Mouse (Mus musculus): ENCODE results near the gene Fam98c. TPM values are rescaled to one million over a fixed set of nuclear protein-coding genes. Genes with fewer than 3 reads are reported as not detected.
A peak's percentile ranks its signal among the peaks of the same experiment; 100 is the strongest.
"Not testable (repeated sequence)": the region's sequence is repeated elsewhere in the genome, so short reads cannot be mapped to it uniquely, and the experiment has no call there.

Fam98c gene
- polyA plus RNA-seq, 1 experiment from 2014 or later, result 6.5 TPM

GRCm38 (mm10) chr7:29155196-29155837 is 717 bp downstream of the Fam98c start:
- Histone ChIP-seq H3K27me3 (peaks cover 37% of the 10 kb centered on the region), H3K36me3 (replicated peaks) (peaks cover 6% of the 10 kb centered on the region), H3K4me3 (replicated peaks) (peak overlapping the region; percentile 75), H3K9ac (peak overlapping the region; percentile 67), H3K4me2 (peak overlapping the region; percentile 99), H3K27ac (replicated peaks) (peak overlapping the region; percentile 70), H3K9me3 (replicated peaks) (no peaks in the 10 kb centered on the region), H3K4me1 (replicated peaks) (peaks cover 18% of the 10 kb centered on the region)
- WGBS (ENCODE audit: insufficient replicate concordance), result 7% methylated on average over 37 of the region's 37 CpGs
- ATAC-seq (ENCODE audit: insufficient read depth), result peak; percentile 83

DNA sequence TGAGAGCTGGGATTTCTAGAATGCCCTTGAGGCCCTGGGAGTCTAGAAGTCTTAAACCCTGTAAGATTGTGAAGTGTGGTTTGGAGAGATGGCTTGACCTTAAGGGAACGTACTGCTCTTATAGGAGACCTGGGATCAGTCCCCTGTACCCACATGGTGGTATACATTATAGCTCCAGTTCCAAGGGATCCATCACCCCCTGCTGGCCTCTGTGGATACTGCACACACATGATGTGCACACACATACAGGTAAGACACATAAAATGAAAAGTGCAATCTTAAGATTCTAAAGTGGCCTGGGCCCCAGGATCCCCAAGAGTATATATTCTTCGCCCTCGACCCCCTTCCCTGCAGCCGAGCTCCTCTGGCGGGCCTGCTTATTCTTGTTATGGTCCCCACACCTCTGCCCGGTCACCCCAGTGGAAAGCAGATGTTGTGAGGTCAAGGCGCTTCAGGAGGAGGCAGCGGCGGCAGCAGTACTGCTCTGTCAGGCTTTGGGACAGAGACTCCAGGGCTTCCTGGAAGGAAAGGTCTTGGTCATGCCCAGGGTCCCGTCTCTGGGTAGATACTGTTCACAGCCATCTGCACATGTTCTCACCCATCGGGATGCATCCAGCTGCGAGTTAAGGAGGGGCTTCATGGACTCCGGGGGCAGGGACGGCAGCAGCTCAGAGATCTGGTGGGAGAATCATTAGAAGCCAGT is 1.9 kb downstream of the Fam98c start:
- 84% methylated on average over 14 of the region's 14 CpGs for WGBS (ENCODE audit: insufficient replicate concordance)
- H3K36me3 ChIP-seq (replicated peaks), result peaks cover 6% of the 10 kb centered on the region
- H3K4me2 ChIP-seq, result no peak overlapping the region
- H3K9me3 ChIP-seq (replicated peaks), result no peaks in the 10 kb centered on the region
- H3K4me3 ChIP-seq (replicated peaks), result no peak overlapping the region
- H3K27ac ChIP-seq (replicated peaks), result no peak overlapping the region
- no peak overlapping the region for H3K9ac ChIP-seq
- H3K27me3 ChIP-seq, result peaks cover 26% of the 10 kb centered on the region
- peaks cover 18% of the 10 kb centered on the region for H3K4me1 ChIP-seq (replicated peaks)
- no peak for ATAC-seq (ENCODE audit: insufficient read depth)

DNA sequence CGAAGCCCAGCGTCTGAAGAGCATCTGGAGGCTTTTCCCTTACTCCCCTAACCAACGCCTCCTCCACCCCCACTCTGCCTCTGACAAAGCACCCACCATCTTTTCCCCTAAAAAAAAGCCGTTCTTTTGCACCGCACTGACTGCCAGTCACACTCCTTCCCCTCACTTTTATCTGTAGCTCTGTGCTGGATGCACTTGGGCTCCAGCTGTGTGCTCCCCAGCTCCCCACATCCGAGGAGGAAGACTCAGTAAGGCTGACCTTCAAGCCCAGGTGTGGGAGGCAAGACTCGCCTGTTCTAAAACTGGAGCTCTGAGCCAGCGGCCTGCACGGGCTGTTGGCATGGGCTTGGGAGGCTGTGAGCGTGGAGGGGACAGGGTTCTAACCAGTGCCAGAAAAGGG is 4.5 kb downstream of the Fam98c start:
- no peak overlapping the region for H3K27ac ChIP-seq (replicated peaks)
- no peak overlapping the region for H3K4me3 ChIP-seq (replicated peaks)
- ATAC-seq (ENCODE audit: insufficient read depth), result no peak
- H3K4me1 ChIP-seq (replicated peaks), result peaks cover 16% of the 10 kb centered on the region
- H3K27me3 ChIP-seq, result peaks cover under 1% of the 10 kb centered on the region; the same call in 1 of the 2 replicates
- H3K9me3 ChIP-seq (replicated peaks), result no peaks in the 10 kb centered on the region
- 60% methylated on average over 10 of the region's 10 CpGs for WGBS (ENCODE audit: insufficient replicate concordance)
- peaks cover 6% of the 10 kb centered on the region for H3K36me3 ChIP-seq (replicated peaks)
- no peak overlapping the region for H3K9ac ChIP-seq
- no peak overlapping the region for H3K4me2 ChIP-seq

DNA sequence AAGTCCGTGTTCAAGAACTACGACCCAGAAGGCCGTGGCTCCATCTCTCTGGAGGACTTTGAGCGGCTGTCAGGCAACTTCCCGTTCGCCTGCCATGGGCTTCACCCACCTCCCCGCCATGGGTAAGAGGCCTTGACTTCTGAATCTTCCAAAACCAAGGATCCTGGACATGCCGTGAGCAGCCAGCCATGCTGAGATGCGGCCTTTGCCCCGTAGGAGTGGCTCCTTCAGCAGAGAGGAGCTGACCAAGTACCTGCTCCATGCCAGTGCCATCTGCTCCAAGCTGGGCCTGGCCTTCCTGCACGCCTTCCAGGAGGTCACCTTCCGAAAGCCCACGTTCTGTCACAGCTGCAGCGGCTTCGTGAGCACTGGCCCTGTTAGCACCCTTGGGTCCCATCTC is 7.3 kb downstream of the Fam98c start:
- no peak overlapping the region for H3K9ac ChIP-seq
- no peak overlapping the region for H3K27ac ChIP-seq (replicated peaks)

DNA sequence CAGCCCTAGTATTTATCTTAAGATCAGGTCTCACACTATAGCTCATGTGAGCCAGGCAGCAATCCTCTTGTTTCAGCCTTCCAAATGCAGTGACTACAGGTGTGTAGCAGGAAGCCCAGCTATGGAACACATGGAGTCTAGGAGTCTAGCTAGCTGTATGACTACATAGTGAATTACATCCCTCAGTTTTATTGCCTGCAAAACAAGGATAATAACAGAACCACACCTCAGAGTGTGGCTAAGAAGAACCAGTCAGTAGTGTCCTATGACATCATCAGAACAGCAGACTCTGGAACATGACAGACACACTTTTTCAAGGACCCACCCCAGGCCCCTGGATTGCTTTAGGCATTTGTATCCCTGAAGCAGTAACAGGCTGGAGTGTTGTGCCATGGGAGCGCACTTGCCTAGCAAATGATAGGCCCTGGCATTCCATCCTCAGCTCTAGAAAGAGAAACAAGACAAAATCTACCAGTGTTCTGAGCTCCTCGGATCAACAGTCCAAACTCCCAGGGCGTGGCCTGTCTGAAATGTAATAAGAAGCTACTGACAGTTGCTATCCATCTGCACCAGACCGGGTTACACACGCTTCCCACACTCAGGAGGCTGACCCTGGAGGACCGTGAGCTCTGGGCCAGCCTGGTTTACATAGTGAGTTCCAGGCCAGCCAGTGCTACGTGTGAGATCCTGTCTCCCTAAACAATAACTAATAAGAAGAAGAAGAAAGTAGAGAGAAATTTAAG is 9.2 kb downstream of the Fam98c start:
- Histone ChIP-seq H3K4me2 (no peak overlapping the region), H3K9ac (no peak overlapping the region)
- ATAC-seq (ENCODE audit: insufficient read depth), result no peak

More for the DNA sequence above, 7.3 kb downstream of the Fam98c start:
- ATAC-seq (ENCODE audit: insufficient read depth), result no peak
- Histone ChIP-seq H3K4me3 (replicated peaks) (no peak overlapping the region), H3K4me1 (replicated peaks) (no peaks in the 10 kb centered on the region; the same call in 1 of the 2 replicates), H3K4me2 (no peak overlapping the region), H3K9me3 (replicated peaks) (no peaks in the 10 kb centered on the region), H3K36me3 (replicated peaks) (no peaks in the 10 kb centered on the region), H3K27me3 (no peaks in the 10 kb centered on the region)
- WGBS (ENCODE audit: insufficient replicate concordance), result 64% methylated on average over 15 of the region's 15 CpGs

DNA sequence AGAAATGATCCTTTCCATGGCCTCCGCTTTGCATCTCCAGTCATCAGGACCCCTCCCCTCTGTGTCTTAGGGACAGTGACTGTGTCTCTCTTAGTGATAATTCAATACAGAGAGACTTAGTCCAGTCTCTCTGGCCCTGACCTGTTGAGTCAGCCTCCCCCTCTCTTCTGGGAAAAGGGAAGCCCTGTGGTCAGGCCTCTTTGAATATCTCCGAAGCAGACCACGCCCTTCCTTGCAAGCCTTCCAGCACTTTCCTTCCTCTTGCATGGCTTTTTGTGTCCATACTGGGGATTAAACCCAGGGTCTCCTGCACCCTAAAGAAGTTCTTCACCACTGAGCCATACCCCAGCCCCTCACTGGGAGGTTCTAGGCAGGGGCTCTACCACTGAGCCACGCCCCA is 12.0 kb downstream of the Fam98c start:
- Histone ChIP-seq H3K4me3 (replicated peaks) (no peak overlapping the region), H3K27me3 (no peaks in the 10 kb centered on the region), H3K4me2 (no peak overlapping the region), H3K9me3 (replicated peaks) (no peaks in the 10 kb centered on the region), H3K27ac (replicated peaks) (no peak overlapping the region), H3K9ac (no peak overlapping the region), H3K36me3 (replicated peaks) (no peaks in the 10 kb centered on the region), H3K4me1 (replicated peaks) (no peaks in the 10 kb centered on the region; the same call in 1 of the 2 replicates)
- WGBS (ENCODE audit: insufficient replicate concordance), result 50% methylated on average over 4 of the region's 4 CpGs
- ATAC-seq (ENCODE audit: insufficient read depth), result no peak

More for the DNA sequence above, 9.2 kb downstream of the Fam98c start:
- H3K27ac ChIP-seq (replicated peaks), result no peak overlapping the region
- 52% methylated on average over 7 of the region's 7 CpGs for WGBS (ENCODE audit: insufficient replicate concordance)
- no peaks in the 10 kb centered on the region for H3K9me3 ChIP-seq (replicated peaks)
- H3K4me3 ChIP-seq (replicated peaks), result no peak overlapping the region
- H3K4me1 ChIP-seq (replicated peaks), result no peaks in the 10 kb centered on the region; the same call in 1 of the 2 replicates
- H3K27me3 ChIP-seq, result no peaks in the 10 kb centered on the region
- no peaks in the 10 kb centered on the region for H3K36me3 ChIP-seq (replicated peaks)

DNA sequence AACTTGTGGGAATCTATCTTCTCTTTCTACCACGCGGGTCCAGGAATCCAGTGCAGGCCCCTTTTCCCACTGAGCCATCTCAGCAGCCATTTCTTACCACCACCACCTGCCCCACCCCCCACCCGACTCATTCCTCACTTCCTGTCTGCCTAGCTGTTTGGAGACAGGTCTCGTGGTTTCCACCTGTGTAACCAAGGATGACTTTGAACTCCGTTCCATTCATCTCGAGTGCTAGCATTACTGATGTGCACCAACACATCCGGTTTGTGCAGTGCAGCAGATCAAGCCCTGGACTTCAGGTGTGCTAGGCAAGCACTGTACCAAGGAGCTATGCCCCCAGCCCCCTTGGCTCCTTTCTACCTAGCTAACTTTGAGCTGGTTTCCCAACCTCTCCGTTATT is 14.6 kb downstream of the Fam98c start:
- 55% methylated on average over 8 of the region's 8 CpGs for WGBS (ENCODE audit: insufficient replicate concordance)
- no peak for ATAC-seq (ENCODE audit: insufficient read depth)
- H3K36me3 ChIP-seq (replicated peaks), result no peaks in the 10 kb centered on the region

GRCm38 (mm10) chr7:29139237-29139636 is 16.8 kb downstream of the Fam98c start:
- H3K4me2 ChIP-seq; H3K4me3 ChIP-seq (replicated peaks); H3K27ac ChIP-seq (replicated peaks); H3K9me3 ChIP-seq (replicated peaks); H3K4me1 ChIP-seq (replicated peaks); H3K9ac ChIP-seq; ATAC-seq (ENCODE audit: insufficient read depth); H3K36me3 ChIP-seq (replicated peaks): not testable (repeated sequence)
- WGBS (ENCODE audit: insufficient replicate concordance), result 64% methylated on average over 3 of the region's 4 CpGs
- peaks cover 27% of the 10 kb centered on the region for H3K27me3 ChIP-seq

More for the DNA sequence above, 14.6 kb downstream of the Fam98c start:
- Histone ChIP-seq H3K27me3 (0 out of 2 replicates have a peak, but pooled peaks cover 10% of the 10 kb centered on the region), H3K9ac (no peak overlapping the region), H3K4me1 (replicated peaks) (no peaks in the 10 kb centered on the region; the same call in 1 of the 2 replicates), H3K4me2 (no peak overlapping the region), H3K4me3 (replicated peaks) (no peak overlapping the region), H3K9me3 (replicated peaks) (no peaks in the 10 kb centered on the region), H3K27ac (replicated peaks) (no peak overlapping the region)

DNA sequence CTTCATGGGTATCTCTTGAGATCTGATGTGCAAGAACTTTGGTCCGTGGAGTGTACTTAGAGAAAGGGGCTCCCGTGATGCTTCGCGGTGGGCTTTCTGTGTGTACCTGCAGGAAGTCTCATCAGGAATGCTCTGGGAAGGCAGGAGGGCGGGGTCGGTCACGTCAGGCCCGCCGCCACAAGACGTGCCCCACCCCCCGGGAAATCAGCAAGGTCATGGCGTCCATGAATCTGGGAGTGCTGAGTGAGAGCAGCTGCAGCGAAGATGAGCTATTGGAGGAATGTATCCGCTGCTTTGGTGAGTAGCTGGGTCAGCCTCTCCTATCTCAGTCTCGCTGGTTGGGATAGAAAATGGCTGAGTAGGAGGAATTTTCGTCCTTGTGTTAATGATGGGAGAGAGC is 18.6 kb downstream of the Fam98c start:
- Histone ChIP-seq H3K4me3 (replicated peaks) (no peak overlapping the region), H3K27ac (replicated peaks) (no peak overlapping the region), H3K9ac (no peak overlapping the region), H3K4me2 (no peak overlapping the region), H3K36me3 (replicated peaks) (no peaks in the 10 kb centered on the region), H3K27me3 (peaks cover 27% of the 10 kb centered on the region), H3K9me3 (replicated peaks) (no peaks in the 10 kb centered on the region), H3K4me1 (replicated peaks) (no peaks in the 10 kb centered on the region)
- WGBS (ENCODE audit: insufficient replicate concordance), result 59% methylated on average over 16 of the region's 16 CpGs
- ATAC-seq (ENCODE audit: insufficient read depth), result no peak

DNA sequence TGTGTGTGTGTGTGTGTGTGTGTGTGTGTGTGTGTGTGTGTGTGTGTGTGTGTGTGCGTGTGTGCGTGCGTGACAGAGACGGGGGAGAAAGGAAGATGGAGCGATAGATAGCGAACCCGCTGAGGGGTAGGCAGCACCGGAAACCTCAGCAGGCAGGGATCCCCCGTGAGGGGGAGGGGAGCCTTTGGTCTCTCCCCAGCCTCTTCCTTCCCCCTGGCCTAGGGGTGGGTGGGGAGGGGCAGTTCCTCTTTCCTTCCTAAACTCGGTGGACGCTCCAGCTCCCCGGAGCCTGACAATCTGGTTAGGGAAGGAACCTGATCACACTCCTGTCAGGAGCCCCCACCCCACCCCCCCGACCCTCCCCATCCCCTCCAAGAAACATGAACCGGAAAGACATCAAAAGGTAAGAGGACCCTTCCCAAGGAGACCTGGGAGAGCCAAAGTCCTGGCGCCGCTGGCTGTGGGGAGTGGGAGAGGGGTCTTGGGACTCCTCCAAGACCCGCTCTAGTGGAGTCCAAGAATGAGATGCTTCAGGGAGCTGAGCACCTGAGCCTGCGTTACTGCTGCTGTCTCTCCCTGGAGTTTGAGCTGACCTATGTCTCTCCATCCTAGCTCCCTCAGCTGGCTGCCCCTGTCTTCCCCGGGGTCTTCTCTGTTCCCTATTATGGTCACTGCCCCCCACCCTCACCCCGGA is 21.2 kb downstream of the Fam98c start, which contains the start of gene Rasgrp4:
Gene Rasgrp4, plus strand, starts transcription at position 159 of the 694 bp plus-strand sequence.
- ATAC-seq (ENCODE audit: insufficient read depth), result no peak
- Histone ChIP-seq H3K27me3 (peaks cover 27% of the 10 kb centered on the region), H3K36me3 (replicated peaks) (no peaks in the 10 kb centered on the region), H3K4me2 (peak within 1 kb of the TSS; percentile 23), H3K27ac (replicated peaks) (no peak within 1 kb of the TSS), H3K4me3 (replicated peaks) (peak within 1 kb of the TSS; percentile 35), H3K4me1 (replicated peaks) (no peaks in the 10 kb centered on the region), H3K9ac (no peak within 1 kb of the TSS), H3K9me3 (replicated peaks) (no peaks in the 10 kb centered on the region)
- 3% methylated on average over 17 of the region's 20 CpGs for WGBS (ENCODE audit: insufficient replicate concordance)

Measured in liver, embryonic 15.5 days (tissue).